Mouse (Mus musculus) layer of hippocampus, postnatal 25 days (tissue): ENCODE data around the gene Cnot11. TPM values are rescaled to one million over a fixed set of nuclear protein-coding genes. Genes with fewer than 3 reads are reported as not detected.
"Not testable (repeated sequence)": the region's sequence is repeated elsewhere in the genome, so short reads cannot be mapped to it uniquely, and the experiment has no call there.

Source experiments
- DNase-seq, 2 experiments: peaks; one replicate each; pipeline ENCODE4 v3.0.0; 2022; ENCODE audit warnings: mixed read lengths in 2 of 2, low spot score in 1 of 2; ENCODE audit errors: extremely low spot score in 1 of 2
- total RNA-seq, 2 experiments: library from RNA; stranded (reverse); gene quantifications; 2 replicates each; pipeline ENCODE4 v1.2.3; 2021

The Cnot11 gene
- total RNA-seq, 2 experiments from 2014 or later: 22.0 to 22.9 TPM

DNA sequence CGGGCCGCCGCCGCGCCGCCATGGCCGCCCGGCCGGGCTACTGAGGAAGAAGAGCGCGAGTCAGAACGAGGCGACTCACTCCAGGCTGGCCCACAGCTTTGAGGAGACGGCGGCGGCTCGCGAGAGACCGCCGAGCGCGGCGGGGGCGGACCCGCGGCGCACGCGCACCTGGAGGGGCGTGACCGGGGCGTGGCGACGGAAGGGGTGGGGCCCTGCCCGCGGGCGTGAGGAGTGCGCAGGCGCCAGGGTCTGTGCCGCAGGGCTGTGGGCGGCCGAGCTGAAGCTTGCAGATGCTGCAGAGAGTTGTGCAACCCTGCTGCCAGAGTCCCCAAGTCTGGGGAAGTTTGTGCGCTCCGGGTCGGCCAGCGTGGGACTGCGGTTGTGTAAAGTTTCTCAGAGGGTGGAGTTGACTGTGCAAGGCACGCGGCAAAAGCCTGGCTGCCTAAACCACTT lies 42.5 kb downstream of the Cnot11 start, which contains the start of gene Rnf149:
Gene Rnf149, minus strand, starts transcription at position 153 of the 453 bp plus-strand sequence.
- DNase-seq: peak; percentile 94 to 95

DNA sequence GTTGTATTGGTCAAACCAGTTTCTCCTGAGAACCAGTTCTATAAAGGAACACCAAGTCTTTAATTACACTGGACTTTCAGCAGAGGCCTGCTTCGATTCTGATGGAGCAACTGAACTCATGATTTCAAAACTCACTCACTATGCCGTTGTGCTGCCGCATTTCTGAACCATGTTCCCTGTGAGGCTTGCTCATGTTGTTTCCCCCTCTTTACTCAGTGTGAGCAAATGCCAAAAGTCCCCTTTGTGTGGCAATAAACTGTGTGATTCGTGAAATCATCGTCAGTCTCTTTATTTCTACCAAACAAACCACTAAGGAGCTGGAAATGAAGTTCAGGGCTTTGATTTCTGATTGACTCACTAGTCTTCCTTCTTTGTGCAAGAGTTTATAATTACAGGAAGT lies 43.7 kb downstream of the Cnot11 start:
- DNase-seq: no peak

DNA sequence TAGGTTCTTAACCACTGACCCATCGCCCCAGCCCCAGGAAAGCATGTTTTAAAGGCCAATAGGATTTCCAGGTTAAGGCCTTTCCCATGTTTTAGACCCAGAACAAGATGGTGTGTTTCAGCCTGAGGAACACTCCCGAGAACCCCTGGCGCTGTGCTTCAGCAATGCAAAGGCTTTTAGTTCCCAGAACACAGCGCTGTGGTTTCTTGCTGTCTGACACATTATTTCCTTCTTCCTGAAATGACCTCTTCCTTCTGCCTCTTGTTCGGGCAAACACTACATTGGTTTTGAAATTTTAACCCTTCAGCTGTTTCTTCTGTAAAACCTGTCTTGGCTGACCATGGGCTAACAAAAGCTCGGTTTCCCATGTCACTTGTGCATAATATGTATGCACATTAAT lies 44.3 kb downstream of the Cnot11 start:
- DNase-seq: no peak

DNA sequence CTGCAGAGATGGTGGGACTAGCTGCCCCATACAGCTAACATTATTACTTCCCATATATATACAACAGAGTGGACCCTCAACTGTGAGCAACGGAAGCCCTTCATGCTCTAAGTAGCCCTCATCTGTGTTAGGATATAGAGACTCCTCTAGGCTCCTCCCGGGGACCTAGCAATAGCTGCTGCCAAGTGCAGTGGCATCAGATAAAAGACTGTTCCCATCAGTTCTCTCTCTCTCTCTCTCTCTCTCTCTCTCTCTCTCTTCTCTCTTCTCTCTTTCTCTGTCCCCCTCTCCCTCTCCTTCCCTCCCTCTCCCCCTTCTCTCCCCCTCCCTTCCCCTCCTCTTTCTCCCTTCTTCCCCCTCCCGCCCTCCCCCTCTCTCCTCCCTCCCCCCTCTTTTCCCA lies 46.4 kb downstream of the Cnot11 start:
- DNase-seq: no peak

DNA sequence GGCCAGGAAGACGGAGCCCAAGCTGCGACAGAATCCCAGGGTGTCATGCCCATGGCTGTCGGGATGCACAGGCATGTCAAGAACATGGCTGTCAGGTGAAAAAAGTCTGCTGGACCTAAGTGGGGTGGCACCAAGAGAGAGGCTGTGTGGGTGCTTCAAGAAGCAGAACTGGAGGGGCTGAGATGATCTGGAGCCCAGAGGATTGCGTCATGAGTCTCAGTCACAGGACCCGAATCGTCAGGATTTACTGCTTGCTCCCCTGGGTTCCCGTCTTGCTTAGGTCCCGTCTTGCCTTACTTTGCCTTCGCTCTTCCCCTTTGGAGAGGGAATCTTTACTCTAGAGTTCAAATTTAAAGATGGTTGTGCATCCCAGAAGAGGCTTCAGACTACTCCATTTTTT lies 48.4 kb downstream of the Cnot11 start:
- DNase-seq: no peak

DNA sequence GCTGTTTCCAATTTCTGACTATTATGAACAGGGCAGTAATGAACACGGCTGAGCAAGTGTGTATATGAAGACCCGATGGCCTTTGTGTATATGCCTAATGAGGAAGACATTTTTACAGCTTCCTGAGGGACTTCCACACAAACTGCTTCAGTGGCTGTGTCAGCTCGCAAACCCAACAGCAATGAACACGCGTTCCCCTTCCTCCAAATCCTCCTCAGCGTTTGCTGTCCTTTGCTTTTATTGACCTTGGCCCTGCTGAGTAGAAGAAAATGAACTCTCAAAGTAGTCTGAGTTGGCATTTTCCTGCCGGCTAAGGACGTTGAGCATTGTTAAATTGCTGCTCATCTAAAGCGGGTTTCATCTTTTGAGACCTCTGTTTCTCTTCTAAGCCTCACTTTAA lies 50.6 kb downstream of the Cnot11 start:
- no peak for DNase-seq

DNA sequence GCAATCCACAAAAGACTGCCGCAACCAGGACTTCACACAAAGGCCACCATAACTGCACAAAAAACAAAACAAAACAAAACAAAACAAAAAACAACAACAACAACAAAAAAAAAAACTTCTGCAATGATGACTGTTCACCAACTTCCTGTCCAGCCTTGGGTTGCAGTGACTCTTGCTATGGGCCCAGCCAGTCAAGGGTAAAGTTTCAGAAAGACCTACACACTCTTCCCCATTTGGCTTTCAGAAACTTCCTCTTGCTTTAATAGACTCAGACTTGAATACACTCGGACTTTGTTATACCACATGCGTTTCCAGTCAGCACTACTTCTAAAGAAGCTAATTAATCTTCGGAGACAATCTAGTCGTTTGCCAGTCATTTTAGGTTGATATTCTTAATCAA lies 55.4 kb downstream of the Cnot11 start:
- DNase-seq: no peak

DNA sequence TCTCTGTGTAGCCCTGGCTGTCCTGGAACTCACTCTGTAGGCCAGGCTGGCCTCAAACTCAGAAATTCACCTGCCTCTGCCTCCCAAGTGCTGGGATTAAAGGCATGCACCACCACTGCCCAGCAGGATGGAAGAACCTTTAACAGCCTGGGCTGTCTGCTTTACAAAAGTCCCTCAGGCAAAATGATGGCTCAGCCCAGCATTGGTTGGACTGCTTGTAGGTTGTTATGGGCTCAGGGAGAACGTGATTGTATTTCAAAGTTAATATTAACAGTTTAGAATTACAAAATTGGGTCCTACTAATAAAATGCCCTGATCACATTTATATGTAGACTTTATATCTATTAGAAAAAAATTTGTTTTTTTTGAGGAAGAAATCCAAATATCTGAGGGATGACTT lies 56.8 kb downstream of the Cnot11 start:
- not testable (repeated sequence) for DNase-seq

DNA sequence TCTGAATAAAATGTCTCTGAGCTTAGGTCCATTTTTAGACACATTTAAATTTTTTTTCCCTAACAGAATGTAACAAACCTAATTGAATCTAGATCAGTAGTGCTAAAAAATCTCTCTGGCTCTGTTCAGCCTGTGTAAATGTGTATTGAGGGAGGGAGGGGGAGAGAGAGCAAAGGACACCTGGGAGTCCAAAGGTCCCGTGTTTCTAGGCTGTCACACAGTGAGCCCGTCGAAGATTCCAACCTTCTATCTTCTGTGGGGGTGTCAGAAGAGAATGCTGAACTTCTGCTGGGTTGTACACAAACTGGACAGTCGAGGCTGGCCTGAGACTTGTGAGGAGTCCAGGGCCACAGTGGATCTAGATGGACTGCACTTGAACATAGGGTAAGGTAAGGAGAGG lies 57.3 kb downstream of the Cnot11 start:
- no peak for DNase-seq

DNA sequence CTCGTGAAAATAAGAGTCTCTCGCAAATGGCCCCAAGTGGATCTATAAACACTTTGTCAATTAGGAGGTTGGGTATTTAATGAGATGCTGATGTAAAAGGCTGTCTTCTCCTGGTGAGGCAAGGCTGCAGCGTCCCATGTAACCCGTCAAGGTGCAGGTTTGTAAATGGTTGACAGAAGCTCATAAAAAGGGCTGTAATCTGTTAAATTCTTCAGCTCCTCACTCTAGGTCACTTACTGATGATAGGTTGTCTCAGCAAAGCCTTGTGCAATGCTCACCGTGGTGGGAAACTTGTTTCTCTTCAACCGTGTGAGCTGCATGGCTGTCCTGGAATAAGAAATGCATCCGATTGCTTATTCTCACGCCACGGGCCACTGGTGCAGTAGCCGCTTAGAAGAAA lies 59.0 kb downstream of the Cnot11 start:
- DNase-seq: no peak

Other genes with a start within 250 kb of the Cnot11 start
- gene Rpl31, start 167.2 kb upstream of the Cnot11 start, total RNA-seq: 100 to 1,000 TPM; 535 to 544 TPM
- 10 to 100 TPM; 11.4 to 12.7 TPM for gene Tbc1d8, start 56.2 kb upstream of the Cnot11 start, total RNA-seq
- gene Rnf149, start 42.4 kb downstream of the Cnot11 start, total RNA-seq: 10 to 100 TPM; 30.9 to 31.1 TPM
- gene Creg2, start 116.5 kb downstream of the Cnot11 start, total RNA-seq: 10 to 100 TPM; 84.2 to 90.8 TPM
- under 1 TPM; 0.19 to 0.54 TPM for gene Rfx8, start 186.0 kb downstream of the Cnot11 start, total RNA-seq